Mouse (Mus musculus): Measurements from ENCODE around the gene Zzef1. TPM values are rescaled to one million over a fixed set of nuclear protein-coding genes. Genes with fewer than 3 reads are reported as not detected.
A peak's percentile ranks its signal among the peaks of the same experiment; 100 is the strongest.

Zzef1 gene
- polyA plus RNA-seq, 1 experiment from 2014 or later: 7.2 TPM

DNA sequence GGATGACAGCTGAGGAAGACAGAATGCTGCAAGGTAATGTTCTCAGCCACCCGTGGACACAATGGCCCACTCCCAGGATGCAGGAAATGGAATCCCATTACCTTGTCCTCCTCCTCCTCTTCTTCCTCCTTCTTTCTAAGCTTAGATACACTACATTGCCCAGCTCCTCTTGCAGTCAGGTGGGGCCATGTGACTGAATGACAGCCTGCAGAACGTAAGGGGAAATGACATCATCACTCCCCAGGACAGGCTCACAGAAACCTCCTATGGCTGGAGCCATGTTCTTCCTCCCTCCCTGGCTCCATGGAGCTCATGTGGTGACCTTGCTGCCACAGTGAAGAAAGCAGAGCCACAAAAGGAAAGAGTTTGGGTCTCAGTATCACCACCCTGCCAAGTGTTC, 161.3 kb downstream of the Zzef1 start:
- Histone ChIP-seq H3K27me3 (ENCODE audit: control insufficient read depth, insufficient read depth, low read length) (peaks cover 32% of the 10 kb centered on the region), H3K4me3 (ENCODE audit: low read depth, low read length) (no peak overlapping the region), H3K27ac (replicated peaks; ENCODE audit: low read depth, low read length) (no peak overlapping the region), H3K4me2 (ENCODE audit: low read depth, severe bottlenecking) (no peak overlapping the region), H3K9me3 (ENCODE audit: control insufficient read depth, low read length) (no peaks in the 10 kb centered on the region), H3K9ac (ENCODE audit: low read length) (no peak overlapping the region), H3K36me3 (ENCODE audit: control insufficient read depth, insufficient read depth, low read length) (no peaks in the 10 kb centered on the region), H3K4me1 (ENCODE audit: control insufficient read depth, insufficient read depth, low read length) (peaks cover 4% of the 10 kb centered on the region; the same call in 1 of the 2 replicates)
- DNase-seq (ENCODE audit: low spot score) (no peak), ATAC-seq (ENCODE audit: insufficient number of reproducible peaks, low FRiP score, low TSS enrichment, low read depth) (no peak)
- WGBS: 58% methylated on average over 2 of the region's 2 CpGs

DNA sequence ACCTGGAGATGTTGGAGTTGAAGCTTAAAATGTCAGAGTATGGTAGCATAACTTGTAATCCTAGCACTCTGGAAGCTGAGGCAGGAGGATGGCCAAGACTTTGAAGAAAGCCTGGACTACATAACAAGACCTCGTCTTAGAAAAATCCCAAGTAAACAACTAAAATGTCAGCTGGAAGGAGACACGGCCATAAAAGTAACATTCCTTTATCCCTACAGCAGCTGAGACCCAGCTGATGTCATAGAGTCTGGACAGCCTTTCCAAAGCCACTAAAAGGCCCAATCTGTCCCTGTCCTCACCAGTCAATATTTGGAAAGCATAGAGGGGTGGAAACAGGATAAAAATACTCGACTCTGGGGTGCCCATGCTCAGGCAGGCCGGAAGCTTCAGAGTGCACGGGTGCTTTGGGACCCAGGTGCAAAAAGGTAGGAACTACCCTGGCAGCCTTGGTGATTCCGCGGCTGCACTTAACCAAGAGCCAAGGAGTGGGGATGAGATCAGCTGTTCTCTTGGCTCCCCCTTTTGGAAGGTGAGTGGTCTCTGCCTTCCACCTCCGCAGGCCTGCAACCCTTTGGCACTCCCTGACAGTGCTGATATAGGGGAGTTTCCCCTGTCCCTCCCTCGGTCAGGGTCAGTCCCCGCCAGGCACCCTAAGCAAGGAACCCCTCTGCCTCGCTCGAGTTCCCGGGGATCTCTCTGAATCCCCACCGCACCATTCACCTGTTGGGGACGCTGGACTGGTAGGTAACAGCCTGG, 164.1 kb downstream of the Zzef1 start:
- DNase-seq (ENCODE audit: low spot score): no peak
- H3K27me3 ChIP-seq (ENCODE audit: control insufficient read depth, insufficient read depth, low read length): peaks cover 43% of the 10 kb centered on the region

DNA sequence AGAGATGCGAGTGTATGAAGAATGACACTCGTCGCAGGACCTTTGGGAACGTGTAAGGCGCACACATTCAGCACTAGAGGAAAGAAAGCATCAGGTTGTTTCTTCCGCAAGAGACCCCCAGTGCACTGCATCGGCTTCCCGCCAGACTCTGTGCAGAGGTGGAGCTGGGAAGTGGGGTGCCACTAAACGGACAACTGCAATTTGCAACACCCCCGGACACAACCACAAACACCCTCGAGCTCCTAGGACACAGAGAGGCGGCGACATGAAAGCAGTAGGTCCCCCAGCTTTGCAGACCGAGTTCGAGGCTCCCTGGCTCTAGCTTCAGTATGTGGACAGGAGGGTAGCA, 164.7 kb downstream of the Zzef1 start:
- peak overlapping the region; percentile 44; the same call in 1 of the 2 replicates for H3K4me2 ChIP-seq (ENCODE audit: low read depth, severe bottlenecking)
- H3K27me3 ChIP-seq (ENCODE audit: control insufficient read depth, insufficient read depth, low read length): peaks cover 43% of the 10 kb centered on the region
- no peak overlapping the region for H3K27ac ChIP-seq (replicated peaks; ENCODE audit: low read depth, low read length)
- no peak overlapping the region for H3K9ac ChIP-seq (ENCODE audit: low read length)
- DNase-seq (ENCODE audit: low spot score) (peak; percentile 35), ATAC-seq (ENCODE audit: insufficient number of reproducible peaks, low FRiP score, low TSS enrichment, low read depth) (no peak)
- no peaks in the 10 kb centered on the region for H3K9me3 ChIP-seq (ENCODE audit: control insufficient read depth, low read length)
- WGBS: 2% methylated on average over 15 of the region's 15 CpGs
- H3K36me3 ChIP-seq (ENCODE audit: control insufficient read depth, insufficient read depth, low read length): no peaks in the 10 kb centered on the region
- H3K4me1 ChIP-seq (ENCODE audit: control insufficient read depth, insufficient read depth, low read length): peaks cover 4% of the 10 kb centered on the region; the same call in 1 of the 2 replicates
- H3K4me3 ChIP-seq (ENCODE audit: low read depth, low read length): peak overlapping the region; percentile 22

More for the DNA sequence above, 164.1 kb downstream of the Zzef1 start:
- H3K36me3 ChIP-seq (ENCODE audit: control insufficient read depth, insufficient read depth, low read length): no peaks in the 10 kb centered on the region
- no peak for ATAC-seq (ENCODE audit: insufficient number of reproducible peaks, low FRiP score, low TSS enrichment, low read depth)
- no peak overlapping the region for H3K27ac ChIP-seq (replicated peaks; ENCODE audit: low read depth, low read length)
- peaks cover 4% of the 10 kb centered on the region; the same call in 1 of the 2 replicates for H3K4me1 ChIP-seq (ENCODE audit: control insufficient read depth, insufficient read depth, low read length)
- 13% methylated on average over 15 of the region's 15 CpGs for whole genome bisulfite sequencing
- no peak overlapping the region for H3K9ac ChIP-seq (ENCODE audit: low read length)
- H3K9me3 ChIP-seq (ENCODE audit: control insufficient read depth, low read length): no peaks in the 10 kb centered on the region
- no peak overlapping the region for H3K4me3 ChIP-seq (ENCODE audit: low read depth, low read length)
- H3K4me2 ChIP-seq (ENCODE audit: low read depth, severe bottlenecking): no peak overlapping the region

DNA sequence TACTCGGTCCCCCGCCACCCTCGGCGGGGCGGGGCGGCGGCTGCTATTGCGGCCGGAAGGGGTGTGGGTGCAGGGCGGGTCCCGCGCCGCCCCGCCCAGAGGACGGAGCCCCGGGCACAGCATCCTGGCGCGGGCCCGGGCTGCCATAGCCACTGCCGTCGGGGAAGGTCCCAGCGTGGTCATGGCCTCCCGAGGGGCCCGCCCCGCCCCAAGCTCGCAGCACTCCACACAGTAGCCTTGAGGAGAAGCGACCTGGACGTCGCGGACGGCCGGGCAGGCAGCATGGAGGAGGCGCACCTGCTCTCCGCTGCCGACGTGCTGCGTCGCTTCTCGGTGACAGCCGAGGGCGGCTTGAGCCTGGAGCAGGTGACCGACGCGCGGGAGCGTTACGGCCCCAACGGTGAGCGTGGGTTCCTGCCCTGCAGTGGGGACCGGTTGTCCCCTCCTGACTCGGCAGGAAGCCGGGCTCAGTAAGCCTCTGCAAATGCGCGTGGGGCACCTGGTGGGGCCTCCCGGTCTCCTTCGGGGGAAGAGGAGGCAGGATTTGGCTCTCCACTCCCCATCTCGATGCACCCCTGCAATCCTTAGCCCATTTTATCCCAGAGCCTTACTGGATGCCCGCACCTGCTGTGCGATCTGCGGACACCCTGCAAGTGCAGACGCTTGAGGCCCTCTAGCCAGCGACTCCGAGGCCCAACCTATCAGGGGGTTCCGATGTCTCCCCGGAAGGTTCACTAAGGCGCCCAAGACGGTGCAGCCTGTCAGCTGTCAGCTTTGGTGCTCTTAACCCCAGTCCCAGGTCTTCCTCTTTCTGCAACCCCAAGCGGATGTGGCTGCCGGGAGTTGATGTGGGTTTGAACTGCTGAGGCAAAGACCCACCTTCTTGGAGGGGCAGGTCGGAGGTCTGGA, 165.3 kb downstream of the Zzef1 start, which contains the start of gene Atp2a3:
Gene Atp2a3, plus strand, starts transcription at position 98 of the 909 bp plus-strand sequence.
- no peak for ATAC-seq (ENCODE audit: insufficient number of reproducible peaks, low FRiP score, low TSS enrichment, low read depth)
- H3K9ac ChIP-seq (ENCODE audit: low read length): no peak within 1 kb of the TSS

DNA sequence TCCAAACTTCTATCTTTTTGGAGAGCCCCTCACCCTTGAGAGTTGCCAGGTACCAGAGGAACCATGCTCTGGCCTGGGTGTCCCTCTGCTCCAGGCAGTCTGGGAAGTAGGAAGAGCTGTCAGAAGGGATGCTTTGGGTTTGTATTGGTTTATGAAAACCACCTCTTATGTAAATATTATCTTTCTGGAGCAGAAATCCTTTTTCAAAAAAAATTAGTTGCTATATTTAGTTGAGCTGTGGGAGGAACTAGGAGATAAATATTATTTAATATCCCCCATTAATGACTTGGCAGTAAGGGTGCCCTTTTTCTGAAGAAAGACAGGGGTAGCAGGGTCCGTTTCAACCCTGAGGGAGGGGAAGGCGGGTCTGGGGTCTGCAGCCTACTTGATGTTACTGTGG, 166.4 kb downstream of the Zzef1 start:
- no peak overlapping the region for H3K27ac ChIP-seq (replicated peaks; ENCODE audit: low read depth, low read length)
- H3K4me3 ChIP-seq (ENCODE audit: low read depth, low read length): no peak overlapping the region
- H3K27me3 ChIP-seq (ENCODE audit: control insufficient read depth, insufficient read depth, low read length): peaks cover 43% of the 10 kb centered on the region
- H3K4me2 ChIP-seq (ENCODE audit: low read depth, severe bottlenecking): no peak overlapping the region
- peaks cover 4% of the 10 kb centered on the region; the same call in 1 of the 2 replicates for H3K4me1 ChIP-seq (ENCODE audit: control insufficient read depth, insufficient read depth, low read length)
- H3K9ac ChIP-seq (ENCODE audit: low read length): no peak overlapping the region
- no peaks in the 10 kb centered on the region for H3K36me3 ChIP-seq (ENCODE audit: control insufficient read depth, insufficient read depth, low read length)
- no peak for DNase-seq (ENCODE audit: low spot score)
- no peak for ATAC-seq (ENCODE audit: insufficient number of reproducible peaks, low FRiP score, low TSS enrichment, low read depth)
- 62% methylated on average over 2 of the region's 2 CpGs for WGBS
- H3K9me3 ChIP-seq (ENCODE audit: control insufficient read depth, low read length): no peaks in the 10 kb centered on the region

More for the DNA sequence above, 165.3 kb downstream of the Zzef1 start, which contains the start of gene Atp2a3:
- peak within 1 kb of the TSS; percentile 22 for H3K4me3 ChIP-seq (ENCODE audit: low read depth, low read length)
- WGBS: 4% methylated on average over 67 of the region's 70 CpGs
- peaks cover 4% of the 10 kb centered on the region; the same call in 1 of the 2 replicates for H3K4me1 ChIP-seq (ENCODE audit: control insufficient read depth, insufficient read depth, low read length)
- no peaks in the 10 kb centered on the region for H3K9me3 ChIP-seq (ENCODE audit: control insufficient read depth, low read length)
- H3K4me2 ChIP-seq (ENCODE audit: low read depth, severe bottlenecking): peak within 1 kb of the TSS; percentile 44; the same call in 1 of the 2 replicates
- H3K27ac ChIP-seq (replicated peaks; ENCODE audit: low read depth, low read length): no peak within 1 kb of the TSS
- no peaks in the 10 kb centered on the region for H3K36me3 ChIP-seq (ENCODE audit: control insufficient read depth, insufficient read depth, low read length)
- peaks cover 43% of the 10 kb centered on the region for H3K27me3 ChIP-seq (ENCODE audit: control insufficient read depth, insufficient read depth, low read length)
- DNase-seq (ENCODE audit: low spot score): no peak

GRCm38 (mm10) chr11:72963058-72963788, 167.2 kb downstream of the Zzef1 start:
- no peak overlapping the region for H3K27ac ChIP-seq (replicated peaks; ENCODE audit: low read depth, low read length)
- no peaks in the 10 kb centered on the region for H3K9me3 ChIP-seq (ENCODE audit: control insufficient read depth, low read length)
- WGBS: 45% methylated on average over 7 of the region's 7 CpGs
- no peak overlapping the region for H3K9ac ChIP-seq (ENCODE audit: low read length)
- no peak overlapping the region for H3K4me3 ChIP-seq (ENCODE audit: low read depth, low read length)
- H3K4me1 ChIP-seq (ENCODE audit: control insufficient read depth, insufficient read depth, low read length): peaks cover 4% of the 10 kb centered on the region; the same call in 1 of the 2 replicates
- peaks cover 43% of the 10 kb centered on the region for H3K27me3 ChIP-seq (ENCODE audit: control insufficient read depth, insufficient read depth, low read length)
- ATAC-seq (ENCODE audit: insufficient number of reproducible peaks, low FRiP score, low TSS enrichment, low read depth) (no peak), DNase-seq (ENCODE audit: low spot score) (no peak)
- no peak overlapping the region for H3K4me2 ChIP-seq (ENCODE audit: low read depth, severe bottlenecking)
- no peaks in the 10 kb centered on the region for H3K36me3 ChIP-seq (ENCODE audit: control insufficient read depth, insufficient read depth, low read length)

DNA sequence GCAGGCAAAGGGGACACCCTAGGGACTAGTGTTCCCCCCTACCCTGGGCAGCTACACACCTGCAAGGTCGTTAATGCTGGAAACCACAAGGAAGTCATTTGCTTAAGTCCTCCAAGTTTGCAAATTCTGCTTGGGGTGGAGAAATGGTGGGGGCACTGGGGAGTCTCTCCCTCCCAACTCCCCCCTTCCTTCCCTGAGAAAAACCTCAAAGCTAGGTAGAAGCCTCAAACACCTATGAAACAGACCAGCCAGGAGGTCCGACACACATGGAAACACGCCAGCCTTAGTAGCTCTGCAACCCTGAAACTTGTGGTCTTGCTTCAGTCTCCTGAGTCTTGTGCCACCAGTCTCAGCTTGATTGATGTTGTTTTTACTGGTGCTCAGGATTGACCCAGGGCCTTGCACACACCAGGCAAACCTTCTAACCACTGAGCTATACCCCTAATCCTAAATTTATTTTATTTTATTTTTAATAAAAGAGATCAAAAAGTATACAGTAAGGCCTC, 167.8 kb downstream of the Zzef1 start:
- Histone ChIP-seq H3K9me3 (ENCODE audit: control insufficient read depth, low read length) (no peaks in the 10 kb centered on the region), H3K4me1 (ENCODE audit: control insufficient read depth, insufficient read depth, low read length) (peaks cover 4% of the 10 kb centered on the region; the same call in 1 of the 2 replicates), H3K27ac (replicated peaks; ENCODE audit: low read depth, low read length) (no peak overlapping the region), H3K4me3 (ENCODE audit: low read depth, low read length) (no peak overlapping the region), H3K36me3 (ENCODE audit: control insufficient read depth, insufficient read depth, low read length) (no peaks in the 10 kb centered on the region), H3K9ac (ENCODE audit: low read length) (no peak overlapping the region), H3K27me3 (ENCODE audit: control insufficient read depth, insufficient read depth, low read length) (peaks cover 43% of the 10 kb centered on the region), H3K4me2 (ENCODE audit: low read depth, severe bottlenecking) (no peak overlapping the region)
- no peak for ATAC-seq (ENCODE audit: insufficient number of reproducible peaks, low FRiP score, low TSS enrichment, low read depth)
- DNase-seq (ENCODE audit: low spot score): no peak
- WGBS: 54% methylated on average over 3 of the region's 3 CpGs

All from limb, embryonic 11.5 days (tissue).